Mouse (Mus musculus) forebrain, embryonic 16.5 days (tissue): ENCODE data around the gene Nme7. TPM values are rescaled to one million over a fixed set of nuclear protein-coding genes. Genes with fewer than 3 reads are reported as not detected.

Source experiments
- ATAC-seq: fragments of 200-750 bp; cut with Nextera tagmentation; 2 replicates; pipeline ENCODE4 v1.8.0; 2017; ENCODE audit warnings: mild to moderate bottlenecking, moderate library complexity
- H3K27ac ChIP-seq: fragments of 300-500 bp; sonication (generic); 2 replicates; pipeline ENCODE4 v1.5.1; 2014; ENCODE audit warnings: low read length, control low read depth
- H3K27me3 ChIP-seq: fragments of 300-500 bp; sonication (generic); replicated peaks from 2 replicates; pipeline ENCODE4 v1.6.1; 2014; ENCODE audit warnings: low read length; ENCODE audit not compliant: control insufficient read depth, insufficient read depth
- H3K36me3 ChIP-seq: fragments of 300-500 bp; sonication (generic); 2 replicates; pipeline ENCODE4 v1.6.1; 2014; ENCODE audit not compliant: control insufficient read depth, insufficient read depth
- H3K4me1 ChIP-seq: fragments of 300-500 bp; sonication (generic); replicated peaks from 2 replicates; pipeline ENCODE4 v1.6.1; 2014; ENCODE audit warnings: low read length; ENCODE audit not compliant: control insufficient read depth, insufficient read depth
- H3K4me2 ChIP-seq: fragments of 300-500 bp; sonication (generic); 2 replicates; pipeline ENCODE4 v1.6.1; 2014; ENCODE audit warnings: mild to moderate bottlenecking, low read length, control low read depth
- H3K4me3 ChIP-seq: fragments of 300-500 bp; sonication (generic); replicated peaks from 2 replicates; pipeline ENCODE4 v1.5.1; 2014; ENCODE audit warnings: mild to moderate bottlenecking, low read length, control low read depth
- H3K9ac ChIP-seq: fragments of 300-500 bp; sonication (generic); replicated peaks from 2 replicates; pipeline ENCODE4 v1.6.1; 2014; ENCODE audit warnings: low read depth, low read length, control low read depth
- H3K9me3 ChIP-seq: fragments of 300-500 bp; sonication (generic); 2 replicates; pipeline ENCODE4 v1.6.1; 2016; ENCODE audit warnings: low read length; ENCODE audit not compliant: control insufficient read depth
- WGBS: fragments of 180-500 bp; shearing (Covaris S2); extraction: QIAGEN DNeasy Blood & Tissue Kit; methylation state at CpG from one replicate; pipeline ENCODE4 v1.1.7; 2014; 5-methylcytosine and 5-hydroxymethylcytosine counted together
- polyA plus RNA-seq: library from polyadenylated mRNA; unstranded; fragments of >200 nt; fragmentation: Nextera tagmentation; extraction: Ambion mirVana; gene quantifications from 2 replicates; pipeline ENCODE4 v1.2.1, GENCODE M21; 2015

Gene Nme7
- polyA plus RNA-seq, 1 experiment from 2014 or later = 43.3 TPM

DNA sequence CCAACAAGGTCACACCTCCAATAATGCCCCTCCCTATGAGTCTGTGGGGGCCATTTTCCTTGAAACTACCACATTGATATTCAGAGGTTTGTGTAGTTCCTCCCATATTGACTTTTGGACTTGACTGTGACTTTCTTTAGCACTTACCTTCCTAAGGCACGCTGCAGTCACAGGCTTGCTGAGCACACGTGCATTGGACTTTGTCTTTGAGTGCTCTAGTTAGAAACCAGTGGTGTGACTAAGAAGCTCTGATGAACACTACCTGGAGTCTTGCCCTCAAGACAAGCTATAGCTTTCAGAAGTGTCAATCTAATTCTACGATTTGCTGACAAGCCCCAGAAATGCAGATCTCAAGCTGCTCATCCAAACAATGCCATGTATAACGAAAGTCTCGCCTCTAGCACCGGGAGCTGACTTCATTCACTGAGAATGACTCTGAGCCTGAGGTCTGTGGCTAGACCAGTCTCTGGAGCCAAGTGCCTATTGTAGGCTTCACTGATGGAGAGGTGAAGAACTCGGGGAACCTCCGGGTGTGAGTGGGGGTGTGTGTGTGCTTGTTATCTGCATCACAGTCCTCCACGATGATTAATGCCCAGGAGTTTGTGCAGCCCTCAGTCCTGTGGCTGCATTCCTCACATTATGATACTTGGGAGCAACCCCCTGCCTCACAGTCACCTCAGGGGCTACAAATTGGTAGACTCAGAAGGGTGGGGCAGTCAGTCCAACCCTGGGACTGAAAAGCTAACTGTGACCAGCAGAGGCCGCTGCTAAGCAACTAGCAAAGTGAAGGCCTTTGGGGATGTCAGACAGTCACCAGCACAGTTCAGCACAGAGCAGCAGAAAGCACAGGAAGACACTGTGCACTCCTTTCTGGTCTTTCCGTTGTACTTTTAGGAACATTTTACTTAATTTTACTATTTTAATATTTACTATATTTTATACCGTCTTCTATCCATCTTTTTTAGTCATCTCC, 62.5 kb downstream of the Nme7 start:
- Histone ChIP-seq H3K4me2 (no peak overlapping the region), H3K9ac (no peak overlapping the region), H3K4me3 (no peak overlapping the region), H3K27me3 (no peaks in the 10 kb centered on the region), H3K36me3 (no peaks in the 10 kb centered on the region), H3K27ac (no peak overlapping the region), H3K9me3 (no peaks in the 10 kb centered on the region), H3K4me1 (peaks cover 3% of the 10 kb centered on the region; the same call in 1 of the 2 replicates)
- 77% methylated on average over 12 of the region's 12 CpGs for WGBS
- peak; percentile 85 for ATAC-seq

DNA sequence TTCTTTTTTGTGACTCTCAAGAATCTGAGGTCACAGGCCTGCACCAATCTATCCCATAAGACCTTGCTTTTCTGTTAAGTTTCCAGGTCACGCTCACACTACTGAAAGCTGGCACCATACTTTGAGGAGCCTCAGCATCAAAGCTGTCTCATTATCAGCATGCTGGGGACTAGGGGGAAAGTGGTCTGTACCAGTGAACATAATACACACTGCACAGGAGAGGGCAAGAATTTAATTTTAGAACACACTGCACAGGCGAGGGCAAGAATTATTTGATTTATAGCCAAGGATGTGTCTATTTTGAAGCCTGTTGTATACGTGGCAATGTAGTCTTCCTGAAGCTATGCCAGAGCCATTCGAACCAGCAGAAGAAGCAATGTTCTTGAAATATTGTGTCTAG, 64.2 kb downstream of the Nme7 start:
- Histone ChIP-seq H3K4me1 (no peaks in the 10 kb centered on the region), H3K9ac (no peak overlapping the region), H3K27ac (no peak overlapping the region), H3K4me3 (no peak overlapping the region), H3K4me2 (no peak overlapping the region), H3K9me3 (no peaks in the 10 kb centered on the region), H3K27me3 (no peaks in the 10 kb centered on the region), H3K36me3 (peaks cover 3% of the 10 kb centered on the region; the same call in 1 of the 2 replicates)
- ATAC-seq = no peak
- WGBS = 74% methylated on average over 4 of the region's 4 CpGs

DNA sequence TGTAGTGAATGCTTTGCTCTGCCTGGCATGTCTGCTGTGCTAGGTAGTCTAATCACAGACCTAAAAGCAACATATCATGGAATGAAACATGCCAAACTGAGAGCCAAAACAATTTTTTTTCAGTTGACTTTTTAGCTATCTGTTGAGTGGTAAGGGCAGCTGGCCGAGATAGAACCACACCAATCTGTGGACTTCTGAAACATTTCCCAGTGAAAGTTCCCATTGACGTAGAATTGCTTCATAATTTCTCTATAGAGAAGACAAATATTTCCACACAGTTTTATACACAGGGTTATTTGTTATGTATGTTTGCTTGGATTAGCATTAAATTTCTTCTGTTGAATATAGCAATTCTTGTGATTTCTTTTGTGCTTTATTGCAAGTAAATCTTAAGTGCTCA, 65.9 kb downstream of the Nme7 start:
- Histone ChIP-seq H3K4me3 (no peak overlapping the region), H3K9me3 (no peaks in the 10 kb centered on the region), H3K27me3 (no peaks in the 10 kb centered on the region), H3K27ac (no peak overlapping the region), H3K36me3 (peaks cover 3% of the 10 kb centered on the region; the same call in 1 of the 2 replicates), H3K4me2 (no peak overlapping the region), H3K9ac (no peak overlapping the region), H3K4me1 (no peaks in the 10 kb centered on the region)
- ATAC-seq = no peak
- WGBS = 96% methylated on average over 2 of the region's 2 CpGs

DNA sequence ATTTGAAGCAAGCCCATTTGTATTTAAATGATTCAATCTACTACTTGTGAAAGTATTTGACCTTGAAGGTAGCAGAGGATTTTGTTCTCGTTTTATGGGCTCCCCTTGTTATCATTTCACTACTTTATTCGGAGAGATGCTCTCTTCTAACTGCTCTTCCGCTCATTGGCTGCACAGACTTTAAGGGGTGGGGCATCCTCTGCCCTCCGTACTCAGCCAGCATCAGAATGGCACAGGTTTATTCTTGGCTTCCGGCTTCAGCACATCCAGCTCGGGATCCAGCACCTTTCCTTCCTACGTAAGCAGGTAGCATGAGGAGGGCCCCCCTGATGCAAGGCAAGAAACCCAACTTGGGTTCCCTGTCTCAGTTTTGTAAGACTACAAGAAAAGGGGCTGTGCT, 69.1 kb downstream of the Nme7 start:
- ATAC-seq = no peak
- Histone ChIP-seq H3K4me2 (no peak overlapping the region), H3K4me3 (no peak overlapping the region), H3K27ac (no peak overlapping the region), H3K27me3 (no peaks in the 10 kb centered on the region), H3K9me3 (no peaks in the 10 kb centered on the region), H3K36me3 (peaks cover 3% of the 10 kb centered on the region; the same call in 1 of the 2 replicates), H3K9ac (no peak overlapping the region), H3K4me1 (no peaks in the 10 kb centered on the region)
- WGBS = 86% methylated on average over 7 of the region's 7 CpGs

DNA sequence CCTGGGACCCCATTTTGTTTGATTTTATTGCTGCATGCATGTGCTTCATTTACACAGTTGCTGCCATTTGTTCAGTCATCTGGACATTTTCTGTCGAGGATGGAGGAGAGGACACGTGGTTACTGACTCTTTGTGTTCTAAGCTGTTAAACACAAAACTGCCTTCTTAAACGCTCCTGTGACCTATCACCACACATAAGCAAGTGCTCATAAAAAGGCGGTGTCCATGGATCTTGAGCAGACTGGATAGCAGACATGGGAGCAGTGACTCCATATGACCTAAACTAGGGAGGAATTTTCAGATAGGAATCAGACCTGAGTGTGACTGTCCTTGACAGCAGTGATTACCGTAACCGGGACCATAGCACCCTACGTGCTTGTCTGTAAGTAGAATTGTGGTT, 70.1 kb downstream of the Nme7 start:
- H3K4me3 ChIP-seq = no peak overlapping the region
- H3K9ac ChIP-seq = no peak overlapping the region
- no peak for ATAC-seq
- no peak overlapping the region for H3K4me2 ChIP-seq
- no peaks in the 10 kb centered on the region for H3K27me3 ChIP-seq
- H3K4me1 ChIP-seq = no peaks in the 10 kb centered on the region
- H3K9me3 ChIP-seq = no peaks in the 10 kb centered on the region
- no peak overlapping the region for H3K27ac ChIP-seq
- 88% methylated on average over 7 of the region's 7 CpGs for WGBS
- H3K36me3 ChIP-seq = peaks cover 3% of the 10 kb centered on the region; the same call in 1 of the 2 replicates

DNA sequence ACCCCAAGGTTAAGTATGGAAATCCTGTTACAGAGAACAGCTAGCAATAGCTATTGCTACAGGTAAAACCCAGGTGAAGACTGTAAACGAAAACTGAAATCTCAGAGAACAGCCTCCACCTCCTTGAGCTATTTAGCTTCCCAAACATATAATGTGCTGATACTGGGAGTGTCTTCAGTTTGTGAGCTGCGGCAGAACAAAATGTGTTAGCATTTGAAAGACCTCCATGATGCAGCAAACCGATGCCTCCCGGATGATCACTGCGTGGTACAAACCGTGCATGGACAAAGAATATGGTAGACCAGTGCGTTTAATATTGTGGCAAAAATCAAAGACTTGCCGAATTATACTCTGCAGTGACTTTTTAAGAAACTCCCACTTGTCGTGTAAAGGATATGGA, 71.7 kb downstream of the Nme7 start:
- H3K4me2 ChIP-seq = no peak overlapping the region
- peaks cover 3% of the 10 kb centered on the region; the same call in 1 of the 2 replicates for H3K36me3 ChIP-seq
- no peak overlapping the region for H3K9ac ChIP-seq
- H3K4me3 ChIP-seq = no peak overlapping the region
- no peaks in the 10 kb centered on the region for H3K9me3 ChIP-seq
- 97% methylated on average over 9 of the region's 9 CpGs for WGBS
- H3K27ac ChIP-seq = no peak overlapping the region
- ATAC-seq = no peak
- no peaks in the 10 kb centered on the region for H3K27me3 ChIP-seq
- no peaks in the 10 kb centered on the region for H3K4me1 ChIP-seq

DNA sequence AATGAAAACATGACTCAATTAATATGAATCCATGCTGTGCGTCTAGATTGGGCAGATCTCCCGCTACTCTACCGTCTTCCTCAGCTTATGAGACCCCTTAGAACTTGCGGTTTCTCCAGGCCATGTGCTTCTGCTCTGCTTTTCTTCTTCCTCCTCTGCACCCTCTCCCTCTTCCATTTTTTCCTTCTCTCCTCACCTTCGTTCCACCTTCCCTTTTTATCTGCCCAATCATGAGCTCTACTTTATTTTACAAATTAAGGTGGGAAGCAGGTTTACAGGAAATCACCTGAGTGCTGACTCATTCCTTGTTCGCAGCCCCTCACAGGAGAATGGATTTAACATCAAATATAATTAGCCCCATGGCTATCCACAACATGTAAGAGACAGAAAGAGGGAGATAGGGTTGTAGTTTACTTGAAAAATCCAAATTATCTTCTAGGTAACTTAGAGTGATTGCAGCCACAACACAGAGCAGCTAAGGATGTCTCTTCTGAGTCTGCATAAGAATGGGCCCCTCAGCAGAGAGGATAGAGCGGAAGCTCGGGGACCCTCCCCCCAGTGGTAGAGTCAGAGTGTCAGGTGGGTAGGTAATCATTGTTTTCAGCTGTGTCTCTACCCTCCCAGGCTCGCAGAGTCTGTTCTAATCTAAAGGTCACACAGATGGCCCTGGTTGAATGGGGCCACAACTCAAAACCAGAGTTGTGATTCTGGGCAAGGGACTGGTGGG, 73.0 kb downstream of the Nme7 start:
- Histone ChIP-seq H3K36me3 (no peaks in the 10 kb centered on the region), H3K4me1 (no peaks in the 10 kb centered on the region), H3K4me3 (no peak overlapping the region), H3K9me3 (no peaks in the 10 kb centered on the region), H3K4me2 (no peak overlapping the region), H3K9ac (no peak overlapping the region), H3K27me3 (no peaks in the 10 kb centered on the region), H3K27ac (no peak overlapping the region)
- ATAC-seq = no peak
- 79% methylated on average over 9 of the region's 9 CpGs for WGBS

DNA sequence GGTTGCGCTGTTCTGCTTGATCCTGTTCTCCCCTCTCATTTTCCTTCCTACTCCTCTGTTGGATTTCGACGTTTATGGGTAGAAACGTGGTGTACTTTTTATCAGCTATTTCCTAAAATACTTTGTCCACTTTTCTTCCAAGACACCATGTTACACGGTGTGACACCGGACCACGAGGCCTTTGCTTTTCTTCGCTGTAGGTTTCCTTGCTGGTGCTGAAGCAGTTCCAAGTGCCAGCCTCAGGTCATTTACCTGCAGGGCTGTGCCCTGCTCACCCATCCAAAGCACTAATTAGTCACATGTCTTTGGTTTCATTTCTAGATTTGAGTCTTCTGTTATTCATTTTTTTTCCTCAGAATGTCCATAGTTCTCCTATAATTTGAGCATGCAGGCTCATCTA, 79.7 kb downstream of the Nme7 start:
- no peak overlapping the region for H3K4me3 ChIP-seq
- H3K27ac ChIP-seq = no peak overlapping the region
- H3K4me1 ChIP-seq = no peaks in the 10 kb centered on the region
- no peaks in the 10 kb centered on the region for H3K27me3 ChIP-seq
- H3K4me2 ChIP-seq = no peak overlapping the region
- H3K9ac ChIP-seq = no peak overlapping the region
- no peaks in the 10 kb centered on the region for H3K9me3 ChIP-seq
- 93% methylated on average over 8 of the region's 8 CpGs for WGBS
- H3K36me3 ChIP-seq = no peaks in the 10 kb centered on the region
- no peak for ATAC-seq

DNA sequence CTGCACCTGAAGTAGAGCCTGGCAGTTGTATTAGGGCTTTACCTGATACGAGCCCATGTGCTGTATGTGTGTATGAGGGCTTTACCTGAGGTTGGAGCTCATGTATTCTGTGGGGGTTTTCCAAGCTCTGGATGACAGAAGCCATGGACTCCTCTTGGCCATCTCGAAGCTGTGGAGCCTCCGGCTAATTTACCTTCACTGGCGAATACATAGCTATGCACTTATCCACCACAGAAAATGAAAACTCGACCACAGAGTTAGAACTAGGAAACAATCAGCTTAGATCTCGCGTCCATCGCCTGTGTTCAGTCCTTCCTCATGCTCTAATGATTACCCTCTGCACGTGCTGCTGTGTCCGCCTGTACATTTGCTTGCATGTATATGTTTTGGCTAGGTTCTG, 80.4 kb downstream of the Nme7 start:
- Histone ChIP-seq H3K36me3 (no peaks in the 10 kb centered on the region), H3K9me3 (no peaks in the 10 kb centered on the region), H3K4me1 (no peaks in the 10 kb centered on the region), H3K9ac (no peak overlapping the region), H3K4me2 (no peak overlapping the region), H3K27ac (no peak overlapping the region), H3K4me3 (no peak overlapping the region), H3K27me3 (no peaks in the 10 kb centered on the region)
- no peak for ATAC-seq
- WGBS = 95% methylated on average over 10 of the region's 10 CpGs
